In the genomic region with DNA sequence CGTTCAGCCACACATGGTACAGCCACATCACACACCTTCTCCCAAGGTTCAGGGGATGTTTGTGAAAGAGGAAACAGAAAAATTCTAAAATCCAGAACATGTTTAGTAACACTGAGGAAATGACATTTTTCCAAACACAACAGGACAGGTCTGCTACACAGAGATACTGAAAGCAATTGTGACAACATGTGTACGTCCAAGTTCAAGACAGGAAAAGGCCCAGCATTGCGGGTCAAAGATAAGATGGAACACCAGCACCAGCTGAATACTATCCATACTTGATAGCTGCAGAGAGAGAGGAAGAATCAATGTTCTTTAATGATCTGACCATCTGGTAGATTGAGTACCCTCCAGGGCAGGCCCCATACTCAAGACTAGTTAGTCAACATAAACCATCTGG, we compare ENCODE assay signal across 21 mouse cellular contexts.
"Had no signal": no experiment of that assay in that cellular context is flagged by ENCODE, and none has a peak within 500 bp of the region (broad histone marks: within the 10 kb centered on the region; RNA-seq: fewer than 3 reads in every experiment).

No protein-coding gene starts in this region.

- H3K27ac ChIP-seq: intestine, embryonic 15.5 days; limb, embryonic 12.5 days; limb, embryonic 15.5 days; liver, embryonic 14.5 days; midbrain, embryonic 12.5 days; midbrain, embryonic 15.5 days; neural tube, embryonic 12.5 days; neural tube, embryonic 15.5 days; stomach, postnatal 0 days had no signal

- H3K4me1 ChIP-seq: intestine, embryonic 15.5 days; limb, embryonic 12.5 days; limb, embryonic 15.5 days; midbrain, embryonic 12.5 days; midbrain, embryonic 15.5 days; neural tube, embryonic 12.5 days; neural tube, embryonic 15.5 days had no signal

- H3K27me3 ChIP-seq: intestine, embryonic 15.5 days; limb, embryonic 12.5 days; limb, embryonic 15.5 days; midbrain, embryonic 12.5 days; midbrain, embryonic 15.5 days; neural tube, embryonic 12.5 days; neural tube, embryonic 15.5 days had no signal

- H3K9ac ChIP-seq: intestine, embryonic 15.5 days; limb, embryonic 12.5 days; limb, embryonic 15.5 days; liver, embryonic 14.5 days; lung, embryonic 14.5 days; midbrain, embryonic 12.5 days; midbrain, embryonic 15.5 days; neural tube, embryonic 12.5 days; neural tube, embryonic 15.5 days had no signal

- H3K9me3 ChIP-seq: intestine, embryonic 15.5 days; limb, embryonic 12.5 days; limb, embryonic 15.5 days; midbrain, embryonic 12.5 days; midbrain, embryonic 15.5 days; neural tube, embryonic 12.5 days; neural tube, embryonic 15.5 days had no signal

- ATAC-seq: intestine, embryonic 15.5 days; midbrain, embryonic 15.5 days had no signal

- H3K4me3 ChIP-seq: intestine, embryonic 15.5 days; limb, embryonic 12.5 days; limb, embryonic 15.5 days; midbrain, embryonic 12.5 days; midbrain, embryonic 15.5 days; neural tube, embryonic 12.5 days; neural tube, embryonic 15.5 days had no signal

- DNase-seq: kidney, adult 11 months; kidney, adult 8-10 months; kidney, postnatal 14 days; kidney, postnatal 4 days; left cerebral cortex, postnatal 4 days; lung, embryonic 14.5 days; lung, postnatal 10 days; lung, postnatal 4 days; right cerebral cortex, adult 18-20 months; right cerebral cortex, postnatal 14 days; right cerebral cortex, postnatal 4 days; thymus, postnatal 25 days had no signal

- H3K4me2 ChIP-seq: intestine, embryonic 15.5 days; limb, embryonic 12.5 days; limb, embryonic 15.5 days; lung, embryonic 14.5 days; midbrain, embryonic 12.5 days; midbrain, embryonic 15.5 days; neural tube, embryonic 12.5 days; neural tube, embryonic 15.5 days had no signal

- H3K36me3 ChIP-seq: intestine, embryonic 15.5 days; limb, embryonic 12.5 days; limb, embryonic 15.5 days; midbrain, embryonic 12.5 days; midbrain, embryonic 15.5 days; neural tube, embryonic 12.5 days; neural tube, embryonic 15.5 days had no signal
